Mouse (Mus musculus) layer of hippocampus, postnatal 25 days (tissue): ENCODE data around the gene Nckipsd. TPM values are rescaled to one million over a fixed set of nuclear protein-coding genes. Genes with fewer than 3 reads are reported as not detected.

Experiments
- DNase-seq, 2 experiments: peaks; one replicate each; pipeline ENCODE4 v3.0.0; 2022; ENCODE audit warnings: mixed read lengths in 2 of 2, low spot score in 1 of 2; ENCODE audit errors: extremely low spot score in 1 of 2
- total RNA-seq, 2 experiments: library from RNA; stranded (reverse); gene quantifications; 2 replicates each; pipeline ENCODE4 v1.2.3; 2021

Nckipsd gene
- total RNA-seq, 2 experiments from 2014 or later: 64.9 to 68.1 TPM

DNA sequence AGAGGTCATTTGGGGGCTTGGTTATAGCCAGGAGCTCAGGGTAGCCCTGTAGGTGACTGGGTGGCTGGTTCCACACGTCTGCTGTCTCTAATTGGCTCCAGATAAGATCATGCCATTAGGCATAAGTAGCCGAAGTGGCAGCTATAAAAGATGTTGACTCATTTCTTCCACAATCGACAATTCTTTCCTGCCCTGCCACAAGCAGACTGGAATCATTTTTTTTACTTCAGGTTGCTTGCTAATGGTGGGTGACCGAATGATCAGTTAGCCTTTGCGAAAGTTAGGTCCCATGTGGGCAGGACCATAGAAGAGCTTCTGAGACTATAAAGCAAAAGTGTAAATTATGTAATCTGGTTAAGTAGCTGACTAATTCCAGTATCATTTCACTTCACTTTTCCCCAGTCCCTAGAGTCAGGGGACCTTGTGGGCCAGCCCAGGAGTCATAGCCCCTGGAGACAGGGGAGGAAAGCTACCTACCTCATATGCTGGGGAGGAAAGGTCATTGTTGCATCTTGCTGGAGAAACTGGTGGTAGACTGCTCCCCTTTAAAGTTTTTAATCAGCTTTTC, 9.6 kb upstream of the Nckipsd start:
- DNase-seq: no peak

DNA sequence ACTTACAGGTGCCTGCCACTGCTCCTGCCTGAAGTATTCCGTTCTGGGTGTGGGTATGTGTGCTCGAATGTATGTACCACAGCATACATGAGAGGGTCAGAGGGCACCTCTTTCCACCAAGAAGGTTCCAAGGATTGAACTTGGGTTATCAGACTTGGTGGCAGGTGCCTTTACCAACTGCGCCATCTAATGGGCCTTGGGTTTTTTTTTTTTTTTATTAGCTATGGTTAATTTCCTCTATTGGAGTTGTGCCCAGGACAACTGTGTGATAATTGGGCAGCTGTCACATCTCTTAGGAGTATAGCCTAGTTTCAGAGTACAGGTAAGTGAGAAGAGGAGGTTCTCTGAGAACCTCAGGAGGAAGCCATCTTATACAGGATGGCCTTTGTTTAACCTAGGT, 8.6 kb upstream of the Nckipsd start:
- DNase-seq: no peak

DNA sequence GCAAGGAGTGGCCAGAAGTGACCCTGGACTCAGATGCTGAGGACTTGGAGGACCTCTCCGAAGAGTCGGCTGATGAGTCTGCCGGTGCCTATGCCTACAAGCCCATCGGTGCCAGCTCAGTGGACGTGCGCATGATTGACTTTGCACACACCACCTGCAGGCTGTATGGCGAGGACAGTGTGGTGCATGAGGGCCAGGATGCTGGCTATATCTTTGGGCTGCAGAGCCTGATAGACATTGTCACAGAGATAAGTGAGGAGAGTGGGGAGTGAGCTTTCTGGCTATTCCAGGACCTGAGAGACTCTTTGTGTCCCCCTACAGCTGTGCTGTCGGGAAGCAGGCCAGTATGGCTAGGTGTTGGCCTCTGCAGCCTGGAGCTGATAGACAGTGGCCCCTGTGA, 2.4 kb upstream of the Nckipsd start:
- no peak for DNase-seq

DNA sequence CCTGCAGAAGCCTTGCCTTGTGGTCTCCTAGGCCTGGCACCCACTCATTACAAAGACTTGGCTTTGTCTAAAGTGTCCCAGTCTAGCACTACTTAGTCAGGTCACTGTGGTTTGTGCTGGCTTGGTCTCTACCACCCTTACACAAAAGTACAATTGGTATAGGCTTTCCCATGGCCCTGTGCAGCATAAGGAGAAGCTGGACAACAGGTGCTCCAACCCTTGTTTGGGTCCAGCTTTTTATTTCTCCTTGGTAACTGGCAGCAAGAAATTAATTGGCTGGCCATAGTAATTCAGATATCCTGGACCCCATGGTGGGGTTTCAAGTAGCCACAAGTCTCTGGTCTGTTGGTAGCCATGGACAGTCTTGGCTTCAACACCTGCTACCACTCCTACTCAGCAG, 1.8 kb upstream of the Nckipsd start:
- DNase-seq: no peak

DNA sequence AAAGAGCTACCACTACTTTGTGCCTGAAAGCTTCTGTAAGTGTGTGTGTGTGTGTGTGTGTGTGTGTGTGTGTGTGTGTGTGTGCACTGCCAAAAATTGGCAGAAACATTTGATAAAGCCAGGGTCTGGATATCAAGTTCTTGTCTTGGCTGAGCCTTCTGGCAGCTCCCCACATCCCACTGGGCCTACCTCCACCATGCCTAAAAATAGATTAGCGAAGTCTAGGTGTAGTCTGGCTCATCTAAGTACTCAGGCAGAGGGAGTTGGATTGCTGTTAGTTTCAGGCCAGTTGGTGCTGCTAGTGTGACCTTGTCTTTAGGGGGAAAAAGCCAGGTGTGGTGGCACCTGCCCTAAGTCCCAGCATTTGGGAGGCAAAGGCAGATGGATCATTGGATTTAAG, 1.3 kb upstream of the Nckipsd start:
- DNase-seq: no peak

DNA sequence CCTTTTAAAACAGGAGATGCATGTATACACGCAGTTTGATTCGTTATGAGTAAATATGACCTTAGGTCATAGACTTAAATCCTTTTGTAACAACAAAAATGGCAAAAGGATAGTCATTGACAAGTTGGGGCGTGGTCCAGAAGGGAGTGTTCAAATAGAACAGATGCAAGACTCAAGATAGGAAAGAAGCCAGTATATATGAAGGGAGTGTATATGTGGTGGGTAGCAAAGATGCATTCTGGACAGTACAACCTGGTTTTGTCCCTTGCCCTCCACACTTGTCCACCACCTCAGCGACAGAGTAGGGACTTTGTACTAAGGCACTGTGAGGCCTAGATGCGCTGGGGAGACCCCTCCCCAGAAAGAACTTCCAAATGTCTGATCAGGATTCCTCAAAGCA, 494 bp upstream of the Nckipsd start:
- DNase-seq: no peak

DNA sequence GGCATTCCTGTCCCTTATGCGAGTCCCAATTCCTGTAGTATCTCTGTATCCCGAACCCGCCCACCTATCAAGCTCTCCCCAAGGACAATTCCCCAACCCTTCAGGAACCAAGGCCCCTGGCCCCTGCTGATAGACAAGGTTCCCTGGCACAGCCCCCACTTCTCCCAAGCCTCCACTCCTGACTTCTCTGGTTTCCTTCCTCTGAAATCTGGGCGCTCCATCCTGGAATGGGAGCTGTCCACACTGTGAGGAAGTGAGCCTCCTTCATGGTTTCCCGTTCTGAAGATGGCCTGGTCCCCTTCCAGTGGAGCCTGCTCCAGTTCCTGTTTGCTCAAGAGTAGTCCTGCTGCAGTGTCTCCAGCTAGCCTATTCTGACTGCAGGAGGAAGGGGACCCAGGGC, 1.0 kb downstream of the Nckipsd start:
- no peak for DNase-seq

DNA sequence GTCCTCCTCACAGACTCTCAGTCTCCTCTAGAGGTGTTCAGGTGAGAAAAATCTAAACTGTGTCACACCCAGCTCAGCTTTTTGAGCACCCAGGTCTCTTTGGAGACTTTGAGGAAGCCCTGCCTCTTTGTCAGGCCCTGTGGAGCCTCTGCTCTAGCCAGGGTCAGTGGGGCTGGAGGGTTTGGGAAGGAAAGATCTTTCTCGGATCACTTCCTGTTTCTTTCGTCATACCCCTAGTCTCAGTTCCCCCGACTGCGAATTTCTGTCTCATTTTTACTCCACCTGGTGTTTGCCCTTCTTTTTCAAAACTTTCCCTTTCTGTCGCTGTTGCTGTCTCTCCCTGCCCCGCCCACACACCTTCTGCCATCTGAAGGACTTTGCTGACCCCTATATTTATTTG, 1.6 kb downstream of the Nckipsd start:
- no peak for DNase-seq

DNA sequence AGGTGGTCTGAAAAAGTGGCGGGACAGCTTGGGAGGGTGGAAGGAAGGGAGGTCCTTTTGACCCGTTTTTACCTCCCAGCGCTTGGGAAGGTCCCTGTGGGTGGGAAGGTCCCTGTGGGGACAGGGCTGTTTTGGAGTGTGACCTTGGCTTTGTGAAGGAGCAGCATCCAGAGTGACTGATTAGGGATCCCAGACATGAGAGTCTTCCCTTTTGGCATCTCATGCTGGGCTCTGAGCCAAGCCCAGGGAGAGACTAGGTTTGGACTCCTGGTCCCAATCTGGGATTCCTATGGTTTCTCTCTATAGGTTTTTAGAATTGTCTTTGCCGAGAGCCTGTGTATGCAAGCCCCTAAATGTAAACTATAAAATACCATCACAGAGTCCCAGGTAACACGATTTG, 2.3 kb downstream of the Nckipsd start:
- DNase-seq: no peak

DNA sequence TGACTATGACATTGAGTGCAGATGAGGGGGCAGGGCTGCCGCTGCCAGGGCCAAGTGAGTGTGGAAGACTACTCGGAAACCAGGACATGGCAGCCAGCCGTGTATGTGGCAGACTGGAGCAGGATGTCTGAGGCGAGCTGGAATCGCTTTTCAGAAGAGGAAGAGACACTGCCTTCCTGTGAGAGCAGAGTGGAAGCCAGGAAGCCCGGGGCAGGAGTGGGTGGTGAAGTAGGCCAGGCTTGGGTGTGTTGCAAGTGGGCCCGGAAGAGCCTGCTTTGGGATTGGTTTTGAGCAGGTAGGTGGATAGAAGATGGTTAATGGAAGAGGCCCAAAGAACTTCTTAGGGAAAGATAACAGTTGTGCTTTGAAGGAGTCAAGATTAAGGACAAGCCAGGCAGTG, 7.4 kb downstream of the Nckipsd start:
- no peak for DNase-seq

DNA sequence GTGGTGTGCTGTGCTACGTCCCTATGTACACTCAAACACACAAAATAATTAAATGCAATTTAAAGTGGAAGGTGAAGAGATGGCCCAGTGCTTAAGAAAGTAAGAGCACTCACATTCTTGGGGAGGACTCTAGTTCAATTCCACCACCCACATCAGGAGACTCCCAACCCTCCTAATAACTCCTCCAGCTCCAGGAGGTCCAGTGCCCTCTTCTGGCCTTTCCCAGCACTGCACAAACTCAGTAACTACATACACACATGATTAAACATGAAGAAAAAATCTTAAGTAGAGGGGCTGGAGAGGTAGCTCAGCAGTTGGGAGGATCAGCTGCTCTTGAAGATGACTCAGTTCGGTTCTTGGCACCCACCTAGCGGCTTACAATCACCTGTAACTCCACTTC, 11.3 kb downstream of the Nckipsd start:
- peak in 1 of 2 experiments; percentile 75 for DNase-seq

DNA sequence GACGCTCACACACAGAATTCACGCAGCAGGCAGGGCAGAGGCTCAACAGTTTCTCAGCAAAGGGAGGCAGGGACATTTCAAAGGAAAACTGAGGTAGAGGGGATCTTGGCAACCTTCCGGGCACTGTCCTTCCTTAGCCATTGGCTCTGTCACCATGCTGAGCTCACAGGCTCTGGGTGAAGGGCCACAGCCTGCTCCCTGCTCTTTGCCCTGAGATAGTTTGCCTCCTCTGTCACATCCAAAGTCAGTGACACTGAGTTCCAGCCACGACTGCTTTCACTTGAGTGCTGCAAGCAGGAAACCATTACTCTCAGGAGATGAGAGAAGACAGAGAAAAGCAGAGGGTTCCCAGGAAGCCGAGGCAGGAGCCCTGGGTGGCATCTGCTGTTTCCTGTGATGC, 11.9 kb downstream of the Nckipsd start:
- no peak for DNase-seq

DNA sequence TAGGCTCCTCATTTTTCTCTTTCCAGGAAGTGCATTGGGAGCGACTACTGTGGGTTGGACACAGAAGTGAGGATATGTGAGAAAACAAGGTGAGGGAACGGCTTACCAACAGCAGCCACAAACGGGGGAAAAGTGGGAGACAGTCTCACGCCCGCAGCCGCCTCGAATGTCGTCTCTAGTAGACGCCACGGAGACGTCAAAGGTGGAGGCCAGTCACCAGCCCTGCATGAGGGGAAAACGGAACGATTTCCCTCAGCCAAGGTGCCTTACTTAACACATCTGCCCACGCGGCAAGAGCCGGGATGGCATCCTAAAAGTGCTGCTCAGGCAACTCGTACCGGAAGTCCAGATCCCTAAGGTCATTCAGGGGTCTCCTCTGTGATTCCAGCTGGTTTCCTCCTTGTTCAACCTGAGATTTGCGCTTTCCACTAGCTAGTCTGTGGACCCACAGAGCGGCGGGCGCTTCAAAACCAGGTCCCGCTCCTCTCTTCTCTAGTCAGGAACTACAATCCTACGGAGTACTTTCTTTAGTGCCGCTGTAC, 16.0 kb downstream of the Nckipsd start:
- no peak for DNase-seq

DNA sequence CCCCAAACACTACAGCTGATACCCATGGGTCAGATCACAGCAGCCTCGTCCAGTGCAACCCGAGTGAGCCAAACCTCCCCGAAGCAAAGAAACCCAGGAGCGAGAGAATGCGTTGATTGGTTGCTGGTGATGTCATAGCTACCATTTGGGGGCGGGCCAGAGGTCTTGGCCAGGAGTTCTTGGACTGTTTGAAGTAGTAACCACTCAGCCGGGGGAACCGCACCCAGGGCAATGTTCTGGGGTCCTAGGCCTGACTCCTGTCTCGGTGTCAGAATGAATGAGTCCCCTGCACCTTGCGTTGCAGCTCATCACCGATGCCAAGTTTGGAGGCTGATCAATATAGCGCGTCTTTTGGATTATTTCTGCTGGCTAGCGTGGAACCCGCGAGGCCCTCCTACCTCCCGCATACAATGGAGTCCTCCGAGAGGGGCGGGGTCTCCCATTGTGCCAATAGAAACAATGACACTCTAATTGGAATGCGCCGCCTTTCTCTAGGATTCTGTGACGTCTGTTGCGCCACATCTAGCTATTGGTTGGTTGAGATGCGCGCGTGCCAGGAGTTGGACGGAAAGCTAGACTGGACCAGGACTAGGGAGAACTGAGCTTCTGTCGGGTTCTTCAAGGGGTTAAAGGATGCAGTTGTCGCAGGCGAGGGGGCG, 16.7 kb downstream of the Nckipsd start:
- DNase-seq: peak; percentile 69 to 76

DNA sequence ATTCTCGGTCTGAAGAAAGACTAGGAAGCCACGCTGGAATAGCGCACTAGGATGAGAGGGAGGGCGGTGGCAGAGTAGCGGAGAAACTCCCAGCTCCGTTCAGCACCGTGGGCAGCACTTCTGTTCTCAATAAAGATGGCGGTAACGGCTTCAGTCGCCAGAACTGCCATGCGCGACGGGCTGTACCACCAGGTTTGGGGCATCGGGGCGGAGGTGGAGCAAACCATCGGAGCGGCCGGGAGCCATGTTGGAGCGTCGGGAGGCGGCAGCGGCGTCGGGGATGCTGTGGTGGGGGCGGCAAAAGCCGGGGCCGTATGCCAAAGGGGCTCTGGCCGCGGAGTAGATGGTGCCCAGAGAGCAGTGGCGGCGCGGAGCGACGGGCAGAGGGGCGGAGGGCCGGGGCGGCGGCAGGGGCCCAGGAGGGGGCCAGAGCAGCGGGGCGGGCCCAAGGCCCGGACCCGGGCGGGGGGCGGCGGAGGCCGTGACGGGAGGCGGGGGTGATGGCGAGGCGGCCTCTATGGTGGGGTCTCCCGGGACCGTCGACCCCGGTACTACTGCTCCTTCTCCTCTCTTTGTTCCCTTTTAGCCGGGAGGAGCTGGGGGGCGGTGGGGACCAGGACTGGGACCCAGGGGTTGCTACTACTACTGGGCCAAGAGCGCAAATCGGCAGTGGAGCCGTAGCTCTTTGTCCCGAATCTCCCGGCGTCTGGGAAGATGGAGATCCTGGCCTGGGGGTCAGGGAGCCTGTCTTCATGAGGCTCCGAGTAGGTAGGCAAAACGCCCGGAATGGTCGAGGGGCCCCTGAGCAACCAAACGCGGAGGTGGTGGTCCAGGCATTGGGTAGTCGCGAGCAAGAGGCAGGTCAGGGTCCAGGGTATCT, 17.9 kb downstream of the Nckipsd start, which contains the start of gene Celsr3:
Celsr3 (plus strand) TSS at position 501 of the 880 bp plus-strand sequence.
- DNase-seq: peak; percentile 79 to 83

DNA sequence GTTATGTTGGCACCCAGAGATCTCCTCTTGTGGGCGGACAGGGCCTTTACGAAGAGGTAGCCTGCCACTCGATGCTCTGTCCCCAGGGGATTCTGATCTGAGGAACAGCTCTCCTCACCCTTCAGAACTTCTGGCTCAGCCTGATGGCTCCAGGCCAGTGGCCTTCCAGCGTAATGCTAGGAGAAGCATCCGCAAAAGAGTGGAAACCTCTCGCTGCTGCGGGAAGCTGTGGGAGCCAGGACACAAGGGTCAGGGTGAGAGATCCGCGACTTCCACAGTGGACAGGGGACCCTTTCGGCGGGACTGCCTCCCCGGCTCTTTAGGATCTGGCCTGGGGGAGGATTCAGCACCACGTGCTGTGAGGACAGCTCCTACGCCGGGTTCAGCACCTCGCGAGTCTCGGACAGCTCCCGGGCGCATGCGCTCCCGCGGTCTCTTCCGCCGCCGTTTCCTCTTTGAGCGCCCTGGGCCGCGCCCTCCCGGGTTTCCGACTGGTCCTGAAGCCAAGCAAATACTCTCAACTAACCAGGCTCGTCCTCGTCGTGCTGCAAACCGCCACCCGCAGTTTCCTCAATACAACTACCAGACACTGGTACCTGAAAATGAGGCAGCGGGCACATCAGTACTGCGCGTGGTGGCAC, 18.7 kb downstream of the Nckipsd start:
- DNase-seq: peak; percentile 59 to 66

DNA sequence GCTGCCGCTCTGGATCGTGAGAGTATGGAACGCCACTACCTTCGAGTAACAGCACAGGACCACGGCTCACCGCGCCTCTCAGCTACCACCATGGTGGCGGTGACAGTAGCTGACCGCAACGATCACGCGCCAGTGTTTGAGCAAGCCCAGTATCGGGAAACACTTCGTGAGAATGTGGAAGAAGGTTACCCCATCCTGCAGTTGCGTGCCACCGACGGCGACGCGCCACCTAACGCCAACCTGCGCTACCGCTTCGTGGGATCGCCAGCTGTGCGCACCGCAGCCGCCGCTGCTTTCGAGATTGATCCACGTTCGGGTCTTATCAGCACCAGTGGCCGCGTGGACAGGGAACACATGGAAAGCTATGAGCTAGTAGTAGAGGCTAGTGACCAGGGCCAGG, 19.3 kb downstream of the Nckipsd start:
- DNase-seq: no peak

DNA sequence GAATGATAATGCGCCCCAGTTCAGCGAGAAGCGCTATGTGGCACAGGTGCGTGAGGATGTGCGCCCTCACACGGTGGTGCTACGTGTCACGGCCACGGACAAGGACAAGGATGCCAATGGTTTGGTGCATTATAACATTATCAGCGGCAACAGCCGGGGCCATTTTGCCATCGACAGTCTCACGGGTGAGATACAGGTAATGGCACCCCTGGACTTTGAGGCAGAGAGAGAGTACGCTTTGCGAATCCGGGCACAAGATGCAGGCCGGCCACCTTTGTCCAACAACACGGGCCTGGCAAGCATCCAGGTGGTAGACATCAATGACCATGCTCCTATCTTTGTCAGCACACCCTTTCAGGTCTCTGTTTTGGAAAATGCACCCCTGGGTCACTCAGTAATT, 19.7 kb downstream of the Nckipsd start:
- DNase-seq: no peak

DNA sequence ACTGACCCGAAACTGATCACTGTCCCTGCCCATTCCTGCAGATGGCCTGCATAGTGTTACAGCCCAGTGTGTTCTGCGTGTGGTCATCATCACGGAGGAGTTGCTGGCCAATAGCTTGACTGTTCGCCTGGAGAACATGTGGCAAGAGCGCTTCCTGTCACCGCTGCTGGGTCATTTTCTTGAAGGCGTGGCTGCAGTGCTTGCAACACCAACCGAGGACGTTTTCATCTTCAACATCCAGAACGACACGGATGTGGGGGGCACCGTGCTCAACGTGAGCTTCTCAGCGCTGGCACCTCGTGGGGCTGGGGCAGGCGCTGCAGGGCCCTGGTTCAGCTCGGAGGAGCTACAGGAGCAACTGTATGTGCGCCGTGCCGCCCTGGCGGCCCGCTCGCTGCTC, 23.5 kb downstream of the Nckipsd start:
- no peak for DNase-seq

DNA sequence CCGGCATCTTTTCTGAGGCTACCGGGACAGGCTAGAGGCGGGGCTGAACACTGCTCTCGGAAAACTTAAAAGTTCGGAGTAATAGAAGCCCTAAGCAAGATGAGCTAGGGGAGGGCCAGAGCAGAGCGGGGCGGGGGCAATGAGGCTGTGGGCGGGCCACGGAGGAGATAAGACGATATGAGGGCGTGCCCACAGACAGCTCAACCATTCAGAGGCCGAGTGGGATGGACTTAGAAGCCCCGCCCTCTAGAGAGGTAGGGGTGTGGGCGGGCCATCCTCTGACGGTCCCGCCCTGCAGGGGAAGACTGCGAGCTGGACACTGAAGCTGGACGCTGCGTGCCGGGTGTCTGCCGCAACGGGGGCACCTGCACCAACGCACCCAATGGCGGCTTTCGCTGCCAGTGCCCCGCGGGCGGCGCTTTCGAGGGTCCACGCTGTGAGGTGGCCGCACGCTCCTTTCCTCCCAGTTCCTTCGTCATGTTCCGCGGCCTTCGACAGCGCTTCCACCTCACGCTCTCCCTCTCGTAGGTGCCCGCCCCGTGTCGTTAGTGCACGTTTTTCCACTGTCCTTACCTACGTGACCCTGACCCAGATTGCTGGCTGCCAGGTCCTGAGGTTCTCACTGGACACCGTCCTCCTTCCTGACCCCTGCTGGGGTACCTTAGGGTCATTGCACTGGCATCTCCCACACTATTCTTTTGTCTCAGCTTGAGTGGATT, 24.4 kb downstream of the Nckipsd start:
- peak; percentile 49 to 51 for DNase-seq
